Mouse (Mus musculus): ENCODE results near the gene Kcne1. TPM values are rescaled to one million over a fixed set of nuclear protein-coding genes. Genes with fewer than 3 reads are reported as not detected.

Gene Kcne1
- polyA plus RNA-seq, 1 experiment from 2014 or later, result 0.39 TPM

DNA sequence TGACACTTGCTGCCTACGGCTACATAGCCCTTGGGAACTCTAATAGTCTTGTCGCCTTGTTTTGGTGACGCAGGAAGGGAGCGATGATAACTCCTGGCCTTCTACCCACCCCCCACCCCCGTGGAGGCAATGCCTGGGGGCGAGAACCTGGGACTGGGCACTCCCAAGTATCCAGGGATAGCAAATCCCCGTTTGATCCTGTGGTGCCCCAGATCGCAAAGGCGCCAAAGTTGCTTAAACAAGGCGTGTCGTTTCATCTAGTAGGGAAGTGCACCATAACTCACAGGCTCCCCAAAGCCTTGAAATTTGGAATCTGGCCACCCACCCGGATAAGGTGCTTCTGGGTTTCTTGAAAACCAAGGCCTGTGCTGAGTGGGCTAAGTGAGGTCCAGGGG lies 57.9 kb downstream of the Kcne1 start:
- Histone ChIP-seq H3K27ac (peak overlapping the region; percentile 86), H3K9ac (peak overlapping the region; percentile 82), H3K9me3 (no peaks in the 10 kb centered on the region), H3K4me1 (replicated peaks) (peaks cover 27% of the 10 kb centered on the region), H3K27me3 (no peaks in the 10 kb centered on the region), H3K4me2 (peak overlapping the region; percentile 81), H3K36me3 (peaks cover 10% of the 10 kb centered on the region), H3K4me3 (peak overlapping the region; percentile 68)
- peak; percentile 75 for ATAC-seq (ENCODE audit: low FRiP score)
- WGBS, result under 1% methylated on average over 12 of the region's 12 CpGs

DNA sequence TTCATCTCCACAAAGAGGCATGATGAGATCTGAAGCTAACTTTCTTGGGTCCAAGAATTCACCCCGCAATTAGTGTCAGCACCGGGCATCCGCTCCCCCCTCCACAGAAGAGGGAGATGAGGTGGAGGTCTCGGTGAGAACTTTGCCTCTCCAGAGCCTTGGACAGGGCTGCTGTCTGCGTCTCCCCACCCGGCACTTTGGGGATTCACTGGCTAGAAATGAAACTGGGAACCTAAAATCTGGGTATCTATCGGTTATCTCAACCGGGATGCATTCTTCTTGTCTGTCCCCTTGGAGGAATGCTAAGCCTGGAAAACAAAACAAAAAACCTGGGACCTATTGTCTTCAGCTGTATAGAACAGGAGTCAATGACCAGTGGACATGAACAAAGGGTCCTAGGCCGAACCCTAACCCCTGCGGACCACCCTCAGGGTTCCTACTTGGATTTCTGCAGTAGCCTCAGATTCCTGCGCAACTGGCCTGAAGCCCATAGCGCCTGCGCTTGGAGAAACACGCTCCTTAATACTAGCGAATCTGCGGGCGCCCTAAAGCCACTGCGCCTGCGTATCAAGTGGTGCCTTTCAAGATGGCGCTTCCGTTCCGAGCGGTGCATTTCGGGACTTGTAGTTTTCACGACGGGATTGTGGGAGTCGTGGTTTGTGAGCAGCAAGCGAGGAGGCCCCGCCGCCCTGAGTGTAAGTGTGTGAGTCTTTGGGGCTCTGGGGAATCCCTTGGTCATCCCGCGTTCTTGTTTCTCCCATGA lies 58.4 kb downstream of the Kcne1 start, which contains the start of gene Smim11:
Gene Smim11, plus strand, starts transcription at position 638 of the 763 bp plus-strand sequence.
- 7% methylated on average over 32 of the region's 32 CpGs for WGBS
- Histone ChIP-seq H3K36me3 (peaks cover 4% of the 10 kb centered on the region), H3K4me3 (peak within 1 kb of the TSS; percentile 68), H3K27ac (peak within 1 kb of the TSS; percentile 86), H3K9me3 (no peaks in the 10 kb centered on the region), H3K4me1 (replicated peaks) (peaks cover 27% of the 10 kb centered on the region), H3K27me3 (no peaks in the 10 kb centered on the region), H3K9ac (peak within 1 kb of the TSS; percentile 82), H3K4me2 (peak within 1 kb of the TSS; percentile 81)
- ATAC-seq (ENCODE audit: low FRiP score), result peak; percentile 94

Other genes with a start within 250 kb of the Kcne1 start
- 22.7 and 49.7 TPM in 2 replicates for gene Kcne2, start 67.1 kb downstream of the Kcne1 start, polyA plus RNA-seq (2015; fragmentation: Nextera tagmentation; extraction: Ambion mirVana)
- gene Smim11, start 58.2 kb downstream of the Kcne1 start, polyA plus RNA-seq (2015; fragmentation: Nextera tagmentation; extraction: Ambion mirVana), result 77.9 and 86.6 TPM in 2 replicates
- gene Fam243, start 38.0 kb downstream of the Kcne1 start, polyA plus RNA-seq (2015; fragmentation: Nextera tagmentation; extraction: Ambion mirVana), result not detected in 2 replicates
- gene Rcan1, start 111.4 kb upstream of the Kcne1 start, polyA plus RNA-seq (2015; fragmentation: Nextera tagmentation; extraction: Ambion mirVana), result 56.5 and 56.6 TPM in 2 replicates
- gene Clic6, start 126.3 kb upstream of the Kcne1 start, polyA plus RNA-seq (2015; fragmentation: Nextera tagmentation; extraction: Ambion mirVana), result 4.8 and 11.5 TPM in 2 replicates

All from hindbrain, embryonic 13.5 days (tissue).